Mouse (Mus musculus): ENCODE measurements at regions not wholly inside any gene's neighbourhood (a gene's known extent, or its start where the extent isn't known, plus 50 kb on each side); places are given as distances from the start of the nearest gene placed in this dataset.

- H3K4me3 ChIP-seq (ENCODE audit: low read length) = no peak overlapping the region
- H3K36me3 ChIP-seq (ENCODE audit: control insufficient read depth, insufficient read depth, low read length) = no peaks in the 10 kb centered on the region
- H3K27ac ChIP-seq (ENCODE audit: low read depth, low read length) = no peak overlapping the region
- no peaks in the 10 kb centered on the region for H3K9me3 ChIP-seq (ENCODE audit: control insufficient read depth, low read length)
- ATAC-seq (ENCODE audit: low FRiP score, low TSS enrichment) = no peak
- no peak overlapping the region for H3K4me2 ChIP-seq (replicated peaks; ENCODE audit: low read depth, low read length)
- no peaks in the 10 kb centered on the region for H3K27me3 ChIP-seq (ENCODE audit: control insufficient read depth, insufficient read depth, low read length)
- H3K9ac ChIP-seq (ENCODE audit: low read depth, low read length) = no peak overlapping the region
- H3K4me1 ChIP-seq (ENCODE audit: control insufficient read depth, insufficient read depth, low read length) = peaks cover 13% of the 10 kb centered on the region
- WGBS = 93% methylated on average over 6 of the region's 6 CpGs
These were observed 203.0 kb upstream of the Nxpe4 start for GRCm38 (mm10) chr9:47958861-47959260.

- Histone ChIP-seq H3K27ac (ENCODE audit: low read depth, low read length) (0 out of 2 replicates have a peak overlapping the region, but pooled peaks have one; percentile 17), H3K4me3 (ENCODE audit: low read length) (no peak overlapping the region), H3K36me3 (ENCODE audit: control insufficient read depth, insufficient read depth, low read length) (no peaks in the 10 kb centered on the region), H3K9ac (ENCODE audit: low read depth, low read length) (no peak overlapping the region), H3K9me3 (ENCODE audit: control insufficient read depth, low read length) (no peaks in the 10 kb centered on the region), H3K4me2 (replicated peaks; ENCODE audit: low read depth, low read length) (no peak overlapping the region), H3K27me3 (ENCODE audit: control insufficient read depth, insufficient read depth, low read length) (no peaks in the 10 kb centered on the region), H3K4me1 (ENCODE audit: control insufficient read depth, insufficient read depth, low read length) (peaks cover 13% of the 10 kb centered on the region)
- 77% methylated on average over 4 of the region's 4 CpGs for WGBS
- no peak for ATAC-seq (ENCODE audit: low FRiP score, low TSS enrichment)
These were observed 200.6 kb upstream of the Nxpe4 start for GRCm38 (mm10) chr9:47961176-47961575.

- 30% methylated on average over 4 of the region's 4 CpGs for WGBS
- Histone ChIP-seq H3K4me3 (ENCODE audit: low read length) (no peak overlapping the region), H3K9ac (ENCODE audit: low read depth, low read length) (no peak overlapping the region), H3K27ac (ENCODE audit: low read depth, low read length) (peak overlapping the region; percentile 34; the same call in 1 of the 2 replicates), H3K9me3 (ENCODE audit: control insufficient read depth, low read length) (no peaks in the 10 kb centered on the region), H3K4me1 (ENCODE audit: control insufficient read depth, insufficient read depth, low read length) (peaks cover 13% of the 10 kb centered on the region), H3K27me3 (ENCODE audit: control insufficient read depth, insufficient read depth, low read length) (no peaks in the 10 kb centered on the region), H3K36me3 (ENCODE audit: control insufficient read depth, insufficient read depth, low read length) (no peaks in the 10 kb centered on the region), H3K4me2 (replicated peaks; ENCODE audit: low read depth, low read length) (no peak overlapping the region)
- ATAC-seq (ENCODE audit: low FRiP score, low TSS enrichment) = no peak; the same call in 1 of the 2 replicates
These were observed 199.7 kb upstream of the Nxpe4 start for GRCm38 (mm10) chr9:47962161-47962560.

- 28% methylated on average over 4 of the region's 4 CpGs for WGBS
These were observed 199.2 kb upstream of the Nxpe4 start for GRCm38 (mm10) chr9:47962589-47962988.

GRCm38 (mm10) chr9:47973130-47973529 lies 188.7 kb upstream of the Nxpe4 start:
- no peak for ATAC-seq (ENCODE audit: low FRiP score, low TSS enrichment)
- H3K4me1 ChIP-seq (ENCODE audit: control insufficient read depth, insufficient read depth, low read length) = no peaks in the 10 kb centered on the region
- no peaks in the 10 kb centered on the region for H3K9me3 ChIP-seq (ENCODE audit: control insufficient read depth, low read length)
- H3K27ac ChIP-seq (ENCODE audit: low read depth, low read length) = no peak overlapping the region
- no peaks in the 10 kb centered on the region for H3K36me3 ChIP-seq (ENCODE audit: control insufficient read depth, insufficient read depth, low read length)
- no peak overlapping the region for H3K9ac ChIP-seq (ENCODE audit: low read depth, low read length)
- 61% methylated on average over 12 of the region's 12 CpGs for WGBS
- no peaks in the 10 kb centered on the region for H3K27me3 ChIP-seq (ENCODE audit: control insufficient read depth, insufficient read depth, low read length)
- H3K4me3 ChIP-seq (ENCODE audit: low read length) = no peak overlapping the region
- no peak overlapping the region for H3K4me2 ChIP-seq (replicated peaks; ENCODE audit: low read depth, low read length)

More at GRCm38 (mm10) chr9:47962589-47962988, 199.2 kb upstream of the Nxpe4 start:
- Histone ChIP-seq H3K4me2 (replicated peaks; ENCODE audit: low read depth, low read length) (no peak overlapping the region), H3K9ac (ENCODE audit: low read depth, low read length) (no peak overlapping the region), H3K4me3 (ENCODE audit: low read length) (no peak overlapping the region), H3K27ac (ENCODE audit: low read depth, low read length) (0 out of 2 replicates have a peak overlapping the region, but pooled peaks have one; percentile 30), H3K4me1 (ENCODE audit: control insufficient read depth, insufficient read depth, low read length) (peaks cover 13% of the 10 kb centered on the region), H3K27me3 (ENCODE audit: control insufficient read depth, insufficient read depth, low read length) (no peaks in the 10 kb centered on the region), H3K9me3 (ENCODE audit: control insufficient read depth, low read length) (no peaks in the 10 kb centered on the region), H3K36me3 (ENCODE audit: control insufficient read depth, insufficient read depth, low read length) (no peaks in the 10 kb centered on the region)
- ATAC-seq (ENCODE audit: low FRiP score, low TSS enrichment) = peak; percentile 92

- no peak for ATAC-seq (ENCODE audit: low FRiP score, low TSS enrichment)
- WGBS = 78% methylated on average over 11 of the region's 11 CpGs
- no peaks in the 10 kb centered on the region for H3K36me3 ChIP-seq (ENCODE audit: control insufficient read depth, insufficient read depth, low read length)
These were observed 176.3 kb upstream of the Nxpe4 start for GRCm38 (mm10) chr9:47985356-47986111.

GRCm38 (mm10) chr9:47987266-47987665 lies 174.6 kb upstream of the Nxpe4 start:
- H3K27me3 ChIP-seq (ENCODE audit: control insufficient read depth, insufficient read depth, low read length) = no peaks in the 10 kb centered on the region
- 93% methylated on average over 4 of the region's 4 CpGs for WGBS
- no peak overlapping the region for H3K4me2 ChIP-seq (replicated peaks; ENCODE audit: low read depth, low read length)
- no peaks in the 10 kb centered on the region for H3K9me3 ChIP-seq (ENCODE audit: control insufficient read depth, low read length)
- H3K4me3 ChIP-seq (ENCODE audit: low read length) = no peak overlapping the region
- no peak for ATAC-seq (ENCODE audit: low FRiP score, low TSS enrichment)
- H3K27ac ChIP-seq (ENCODE audit: low read depth, low read length) = no peak overlapping the region
- no peak overlapping the region for H3K9ac ChIP-seq (ENCODE audit: low read depth, low read length)
- H3K36me3 ChIP-seq (ENCODE audit: control insufficient read depth, insufficient read depth, low read length) = no peaks in the 10 kb centered on the region
- H3K4me1 ChIP-seq (ENCODE audit: control insufficient read depth, insufficient read depth, low read length) = no peaks in the 10 kb centered on the region

More at GRCm38 (mm10) chr9:47985356-47986111, 176.3 kb upstream of the Nxpe4 start:
- Histone ChIP-seq H3K9me3 (ENCODE audit: control insufficient read depth, low read length) (no peaks in the 10 kb centered on the region), H3K4me1 (ENCODE audit: control insufficient read depth, insufficient read depth, low read length) (no peaks in the 10 kb centered on the region), H3K9ac (ENCODE audit: low read depth, low read length) (no peak overlapping the region), H3K27ac (ENCODE audit: low read depth, low read length) (no peak overlapping the region), H3K4me2 (replicated peaks; ENCODE audit: low read depth, low read length) (no peak overlapping the region), H3K27me3 (ENCODE audit: control insufficient read depth, insufficient read depth, low read length) (no peaks in the 10 kb centered on the region), H3K4me3 (ENCODE audit: low read length) (no peak overlapping the region)

GRCm38 (mm10) chr9:47994671-47995070 lies 167.2 kb upstream of the Nxpe4 start:
- 48% methylated on average over 4 of the region's 4 CpGs for WGBS
- no peak for ATAC-seq (ENCODE audit: low FRiP score, low TSS enrichment)
- H3K9me3 ChIP-seq (ENCODE audit: control insufficient read depth, low read length) = no peaks in the 10 kb centered on the region
- no peaks in the 10 kb centered on the region for H3K36me3 ChIP-seq (ENCODE audit: control insufficient read depth, insufficient read depth, low read length)
- no peak overlapping the region for H3K9ac ChIP-seq (ENCODE audit: low read depth, low read length)
- no peaks in the 10 kb centered on the region for H3K4me1 ChIP-seq (ENCODE audit: control insufficient read depth, insufficient read depth, low read length)
- H3K27me3 ChIP-seq (ENCODE audit: control insufficient read depth, insufficient read depth, low read length) = no peaks in the 10 kb centered on the region
- no peak overlapping the region for H3K4me3 ChIP-seq (ENCODE audit: low read length)
- H3K4me2 ChIP-seq (replicated peaks; ENCODE audit: low read depth, low read length) = no peak overlapping the region
- H3K27ac ChIP-seq (ENCODE audit: low read depth, low read length) = no peak overlapping the region

- no peaks in the 10 kb centered on the region for H3K36me3 ChIP-seq (ENCODE audit: control insufficient read depth, insufficient read depth, low read length)
- H3K9me3 ChIP-seq (ENCODE audit: control insufficient read depth, low read length) = no peaks in the 10 kb centered on the region
- no peaks in the 10 kb centered on the region for H3K4me1 ChIP-seq (ENCODE audit: control insufficient read depth, insufficient read depth, low read length)
- no peak for ATAC-seq (ENCODE audit: low FRiP score, low TSS enrichment)
- no peak overlapping the region for H3K27ac ChIP-seq (ENCODE audit: low read depth, low read length)
- no peak overlapping the region for H3K9ac ChIP-seq (ENCODE audit: low read depth, low read length)
- no peak overlapping the region for H3K4me2 ChIP-seq (replicated peaks; ENCODE audit: low read depth, low read length)
- H3K4me3 ChIP-seq (ENCODE audit: low read length) = no peak overlapping the region
- 89% methylated on average over 12 of the region's 12 CpGs for WGBS
- H3K27me3 ChIP-seq (ENCODE audit: control insufficient read depth, insufficient read depth, low read length) = no peaks in the 10 kb centered on the region
These were observed 162.2 kb upstream of the Nxpe4 start for GRCm38 (mm10) chr9:47999632-48000031.

Measured in kidney, embryonic 14.5 days (tissue).